Mouse (Mus musculus): ENCODE data around the gene Arhgap22. TPM values are rescaled to one million over a fixed set of nuclear protein-coding genes. Genes with fewer than 3 reads are reported as not detected.

Arhgap22 gene
- total RNA-seq, 2 experiments from 2014 or later, result not detected

- no peak for ATAC-seq (replicated peaks; ENCODE audit: low FRiP score, poor library complexity, severe bottlenecking)
These were observed 144.0 kb downstream of the Arhgap22 start for GRCm38 (mm10) chr14:33357600-33358368.

- ATAC-seq (replicated peaks; ENCODE audit: low FRiP score, poor library complexity, severe bottlenecking), result no peak
These were observed 145.1 kb downstream of the Arhgap22 start for GRCm38 (mm10) chr14:33358891-33359290.

GRCm38 (mm10) chr14:33361546-33361945 lies 147.7 kb downstream of the Arhgap22 start:
- ATAC-seq (replicated peaks; ENCODE audit: low FRiP score, poor library complexity, severe bottlenecking), result no peak

- ATAC-seq (replicated peaks; ENCODE audit: low FRiP score, poor library complexity, severe bottlenecking), result peak; percentile 19; the same call in 1 of the 2 replicates
These were observed 148.3 kb downstream of the Arhgap22 start for GRCm38 (mm10) chr14:33362122-33362521.

- no peak for ATAC-seq (replicated peaks; ENCODE audit: low FRiP score, poor library complexity, severe bottlenecking)
These were observed 149.0 kb downstream of the Arhgap22 start for GRCm38 (mm10) chr14:33362807-33363206.

- ATAC-seq (replicated peaks; ENCODE audit: low FRiP score, poor library complexity, severe bottlenecking), result no peak
These were observed 149.8 kb downstream of the Arhgap22 start for GRCm38 (mm10) chr14:33363611-33364010.

GRCm38 (mm10) chr14:33364061-33364460 lies 150.2 kb downstream of the Arhgap22 start:
- ATAC-seq (replicated peaks; ENCODE audit: low FRiP score, poor library complexity, severe bottlenecking), result no peak

GRCm38 (mm10) chr14:33366891-33367777 lies 153.3 kb downstream of the Arhgap22 start:
- no peak for ATAC-seq (replicated peaks; ENCODE audit: low FRiP score, poor library complexity, severe bottlenecking)

GRCm38 (mm10) chr14:33369375-33369774 lies 155.5 kb downstream of the Arhgap22 start:
- ATAC-seq (replicated peaks; ENCODE audit: low FRiP score, poor library complexity, severe bottlenecking), result no peak

- no peak for ATAC-seq (replicated peaks; ENCODE audit: low FRiP score, poor library complexity, severe bottlenecking)
These were observed 156.2 kb downstream of the Arhgap22 start for GRCm38 (mm10) chr14:33370056-33370455.

GRCm38 (mm10) chr14:33371248-33371647 lies 157.4 kb downstream of the Arhgap22 start:
- no peak for ATAC-seq (replicated peaks; ENCODE audit: low FRiP score, poor library complexity, severe bottlenecking)

- ATAC-seq (replicated peaks; ENCODE audit: low FRiP score, poor library complexity, severe bottlenecking), result no peak
These were observed 159.4 kb downstream of the Arhgap22 start for GRCm38 (mm10) chr14:33373271-33373670.

- ATAC-seq (replicated peaks; ENCODE audit: low FRiP score, poor library complexity, severe bottlenecking), result no peak
These were observed 160.3 kb downstream of the Arhgap22 start for GRCm38 (mm10) chr14:33374089-33374488.

- no peak for ATAC-seq (replicated peaks; ENCODE audit: low FRiP score, poor library complexity, severe bottlenecking)
These were observed 163.4 kb downstream of the Arhgap22 start for GRCm38 (mm10) chr14:33377211-33377610.

GRCm38 (mm10) chr14:33378723-33379122 lies 164.9 kb downstream of the Arhgap22 start:
- no peak for ATAC-seq (replicated peaks; ENCODE audit: low FRiP score, poor library complexity, severe bottlenecking)

- ATAC-seq (replicated peaks; ENCODE audit: low FRiP score, poor library complexity, severe bottlenecking), result no peak
These were observed 167.1 kb downstream of the Arhgap22 start for GRCm38 (mm10) chr14:33380830-33381457.

GRCm38 (mm10) chr14:33398065-33398860 lies 184.4 kb downstream of the Arhgap22 start:
- ATAC-seq (replicated peaks; ENCODE audit: low FRiP score, poor library complexity, severe bottlenecking), result no peak

- ATAC-seq (replicated peaks; ENCODE audit: low FRiP score, poor library complexity, severe bottlenecking), result no peak
These were observed 186.2 kb downstream of the Arhgap22 start for GRCm38 (mm10) chr14:33400019-33400418.

- no peak for ATAC-seq (replicated peaks; ENCODE audit: low FRiP score, poor library complexity, severe bottlenecking)
These were observed 188.5 kb downstream of the Arhgap22 start for GRCm38 (mm10) chr14:33402331-33402730.

- ATAC-seq (replicated peaks; ENCODE audit: low FRiP score, poor library complexity, severe bottlenecking), result no peak
These were observed 201.9 kb downstream of the Arhgap22 start for GRCm38 (mm10) chr14:33415746-33416145.

All from erythroblast, adult 5-6 weeks (primary cell).